Mouse (Mus musculus) forebrain, postnatal 0 days (tissue): ENCODE data around the gene Majin. TPM values are rescaled to one million over a fixed set of nuclear protein-coding genes. Genes with fewer than 3 reads are reported as not detected.

ENCODE experiments used
- ATAC-seq: fragments of 200-750 bp; cut with Nextera tagmentation; 2 replicates; pipeline ENCODE4 v1.8.0; 2017; ENCODE audit warnings: mild to moderate bottlenecking, moderate library complexity
- DNase-seq: peaks from one replicate; pipeline ENCODE4 v3.0.0-alpha.2; 2015
- H3K27ac ChIP-seq: fragments of 300-500 bp; sonication (generic); 2 replicates; pipeline ENCODE4 v1.5.1; 2014; ENCODE audit warnings: low read depth, mild to moderate bottlenecking, antibody characterized with exemption, low read length, moderate library complexity, mixed read lengths
- H3K27me3 ChIP-seq: fragments of 300-500 bp; sonication (generic); 2 replicates; pipeline ENCODE4 v1.6.1; 2014; ENCODE audit warnings: mild to moderate bottlenecking, low read length, mixed read lengths; ENCODE audit not compliant: insufficient read depth
- H3K36me3 ChIP-seq: fragments of 300-500 bp; sonication (generic); 2 replicates; pipeline ENCODE4 v1.6.1; 2014; ENCODE audit warnings: mild to moderate bottlenecking, moderate library complexity; ENCODE audit not compliant: insufficient read depth
- H3K4me1 ChIP-seq: fragments of 300-500 bp; sonication (generic); 2 replicates; pipeline ENCODE4 v1.6.1; 2014; ENCODE audit warnings: antibody characterized with exemption; ENCODE audit not compliant: insufficient read depth
- H3K4me2 ChIP-seq: fragments of 300-500 bp; sonication (generic); 2 replicates; pipeline ENCODE4 v1.6.1; 2014; ENCODE audit warnings: low read depth, mild to moderate bottlenecking, moderate library complexity
- H3K4me3 ChIP-seq: fragments of 300-500 bp; sonication (generic); 2 replicates; pipeline ENCODE4 v1.5.1; 2014; ENCODE audit warnings: low read depth, low read length, mixed read lengths
- H3K9ac ChIP-seq: fragments of 300-500 bp; sonication (generic); 2 replicates; pipeline ENCODE4 v1.6.1; 2014; ENCODE audit warnings: mild to moderate bottlenecking
- H3K9me3 ChIP-seq: fragments of 300-500 bp; sonication (generic); 2 replicates; pipeline ENCODE4 v1.6.1; 2016; ENCODE audit warnings: low read length
- CTCF ChIP-seq: sonication (generic); IDR thresholded peaks from 2 replicates; pipeline ENCODE4 v1.5.1; 2016; ENCODE audit warnings: antibody characterized with exemption, control low read depth, low read depth
- WGBS: fragments of 180-500 bp; shearing (Covaris S2); extraction: QIAGEN DNeasy Blood & Tissue Kit; methylation state at CpG from one replicate; pipeline ENCODE4 v1.1.7; 2014; 5-methylcytosine and 5-hydroxymethylcytosine counted together
- polyA plus RNA-seq: library from polyadenylated mRNA; unstranded; fragments of >200 nt; fragmentation: Nextera tagmentation; extraction: Ambion mirVana; gene quantifications from 2 replicates; pipeline ENCODE4 v1.2.1, GENCODE M21; 2015
- total RNA-seq: library from RNA; depleted of rRNA; stranded (reverse); fragments of >200 nt; gene quantifications from 2 replicates; pipeline ENCODE4 v1.2.3, GENCODE M21; 2014

Gene Majin
- total and polyA plus RNA-seq, 2 experiments from 2014 or later = not detected

GRCm38 (mm10) chr19:6236053-6236441 is 51.9 kb downstream of the Majin start:
- peak; percentile 92 for DNase-seq
- H3K4me3 ChIP-seq = peak overlapping the region; percentile 79
- no peak for TF ChIP-seq CTCF
- H3K9me3 ChIP-seq = no peaks in the 10 kb centered on the region
- peak overlapping the region; percentile 92 for H3K4me2 ChIP-seq
- peak; percentile 93 for ATAC-seq
- 2% methylated on average over 9 of the region's 9 CpGs for WGBS
- H3K27ac ChIP-seq = peak overlapping the region; percentile 84
- peaks cover 11% of the 10 kb centered on the region for H3K4me1 ChIP-seq
- no peaks in the 10 kb centered on the region for H3K27me3 ChIP-seq
- H3K9ac ChIP-seq = peak overlapping the region; percentile 69
- H3K36me3 ChIP-seq = peaks cover 26% of the 10 kb centered on the region

GRCm38 (mm10) chr19:6236842-6237241 is 52.7 kb downstream of the Majin start:
- Histone ChIP-seq H3K27me3 (no peaks in the 10 kb centered on the region), H3K9ac (no peak overlapping the region), H3K4me2 (no peak overlapping the region), H3K4me3 (no peak overlapping the region), H3K27ac (no peak overlapping the region), H3K36me3 (peaks cover 18% of the 10 kb centered on the region), H3K9me3 (no peaks in the 10 kb centered on the region), H3K4me1 (peaks cover 11% of the 10 kb centered on the region)
- ATAC-seq (no peak), DNase-seq (no peak)
- no peak for TF ChIP-seq CTCF
- WGBS = 70% methylated on average over 7 of the region's 7 CpGs

GRCm38 (mm10) chr19:6238740-6239139 is 54.6 kb downstream of the Majin start:
- no peak for DNase-seq
- no peak for TF ChIP-seq CTCF
- H3K27ac ChIP-seq = no peak overlapping the region
- H3K4me3 ChIP-seq = no peak overlapping the region
- no peaks in the 10 kb centered on the region for H3K27me3 ChIP-seq
- ATAC-seq = no peak
- peaks cover 17% of the 10 kb centered on the region for H3K4me1 ChIP-seq
- H3K4me2 ChIP-seq = no peak overlapping the region
- H3K36me3 ChIP-seq = no peaks in the 10 kb centered on the region
- H3K9ac ChIP-seq = no peak overlapping the region
- H3K9me3 ChIP-seq = no peaks in the 10 kb centered on the region

GRCm38 (mm10) chr19:6240136-6240535 is 55.9 kb downstream of the Majin start:
- no peak for ATAC-seq
- no peak overlapping the region for H3K27ac ChIP-seq
- no peaks in the 10 kb centered on the region for H3K27me3 ChIP-seq
- no peak overlapping the region for H3K4me3 ChIP-seq
- peaks cover 8% of the 10 kb centered on the region for H3K36me3 ChIP-seq
- H3K4me2 ChIP-seq = no peak overlapping the region
- 85% methylated on average over 1 of the region's 1 CpGs for WGBS
- no peaks in the 10 kb centered on the region for H3K9me3 ChIP-seq
- no peak overlapping the region for H3K9ac ChIP-seq
- DNase-seq = no peak
- H3K4me1 ChIP-seq = peaks cover 10% of the 10 kb centered on the region
- no peak for TF ChIP-seq CTCF

- peaks cover 14% of the 10 kb centered on the region for H3K36me3 ChIP-seq
- WGBS = 36% methylated on average over 5 of the region's 5 CpGs
- no peak overlapping the region for H3K27ac ChIP-seq
- DNase-seq = no peak
- H3K4me2 ChIP-seq = peak overlapping the region; percentile 13; the same call in 1 of the 2 replicates
- peaks cover 10% of the 10 kb centered on the region for H3K4me1 ChIP-seq
- no peak for ATAC-seq
- TF ChIP-seq CTCF = no peak
- H3K9me3 ChIP-seq = no peaks in the 10 kb centered on the region
- H3K4me3 ChIP-seq = peak overlapping the region; percentile 95
- H3K27me3 ChIP-seq = no peaks in the 10 kb centered on the region
- no peak overlapping the region for H3K9ac ChIP-seq
Observed at GRCm38 (mm10) chr19:6240725-6241124, 56.5 kb downstream of the Majin start.

- WGBS = under 1% methylated on average over 55 of the region's 55 CpGs
Observed at GRCm38 (mm10) chr19:6241274-6242107, 57.3 kb downstream of the Majin start, which contains the start of gene Atg2a. Gene Atg2a (plus strand): TSS chr19:6241668.

GRCm38 (mm10) chr19:6242281-6242680 is 58.1 kb downstream of the Majin start:
- Histone ChIP-seq H3K9ac (peak overlapping the region; percentile 81), H3K27me3 (no peaks in the 10 kb centered on the region), H3K4me1 (peaks cover 6% of the 10 kb centered on the region; the same call in 1 of the 2 replicates), H3K36me3 (peaks cover 27% of the 10 kb centered on the region), H3K4me3 (peak overlapping the region; percentile 95), H3K9me3 (no peaks in the 10 kb centered on the region), H3K4me2 (peak overlapping the region; percentile 91), H3K27ac (no peak overlapping the region)
- DNase-seq = peak; percentile 11
- WGBS = 4% methylated on average over 4 of the region's 4 CpGs
- no peak for ATAC-seq
- TF ChIP-seq CTCF = no peak

More at GRCm38 (mm10) chr19:6241274-6242107, 57.3 kb downstream of the Majin start, which contains the start of gene Atg2a:
- peaks cover 19% of the 10 kb centered on the region for H3K36me3 ChIP-seq
- peak within 1 kb of the TSS; percentile 66; the same call in 1 of the 2 replicates for H3K27ac ChIP-seq
- DNase-seq (peak; percentile 98), ATAC-seq (peak; percentile 96)
- no peaks in the 10 kb centered on the region for H3K27me3 ChIP-seq
- H3K9me3 ChIP-seq = no peaks in the 10 kb centered on the region
- peaks cover 7% of the 10 kb centered on the region for H3K4me1 ChIP-seq
- TF ChIP-seq CTCF = peak; percentile 29
- H3K9ac ChIP-seq = peak within 1 kb of the TSS; percentile 81
- H3K4me2 ChIP-seq = peak within 1 kb of the TSS; percentile 91
- H3K4me3 ChIP-seq = peak within 1 kb of the TSS; percentile 95
